Mouse (Mus musculus): ENCODE data around the gene Rps10. TPM values are rescaled to one million over a fixed set of nuclear protein-coding genes. Genes with fewer than 3 reads are reported as not detected.

The Rps10 gene
- polyA plus RNA-seq, 1 experiment from 2014 or later, result 1,235 TPM

DNA sequence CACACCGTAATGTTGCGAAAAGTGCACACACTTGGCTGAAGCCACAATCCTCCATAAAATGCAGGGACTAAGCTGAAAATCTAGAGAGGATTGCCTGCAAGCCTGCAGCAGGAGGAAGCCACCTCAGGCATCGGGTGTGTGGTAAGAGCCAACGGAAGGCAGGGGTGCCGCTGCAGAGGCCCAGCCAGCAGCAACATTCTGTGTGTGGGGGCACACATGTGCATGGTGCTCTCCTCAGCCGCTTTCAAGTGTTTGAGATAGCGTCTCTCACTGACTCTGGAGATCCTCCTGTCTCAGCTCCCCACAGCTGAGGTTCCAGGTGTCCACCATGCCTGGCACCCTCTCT lies 43.9 kb downstream of the Rps10 start:
- Histone ChIP-seq H3K9me3 (ENCODE audit: control insufficient read depth, low read length) (no peaks in the 10 kb centered on the region), H3K27ac (ENCODE audit: low read depth, low read length) (no peak overlapping the region), H3K4me1 (replicated peaks; ENCODE audit: control insufficient read depth, insufficient read depth, low read length) (peaks cover 21% of the 10 kb centered on the region), H3K9ac (ENCODE audit: low read depth, low read length) (no peak overlapping the region), H3K27me3 (replicated peaks; ENCODE audit: control insufficient read depth, insufficient read depth, low read length) (no peaks in the 10 kb centered on the region), H3K4me2 (no peak overlapping the region), H3K4me3 (ENCODE audit: low read depth, low read length) (no peak overlapping the region), H3K36me3 (ENCODE audit: control insufficient read depth, insufficient read depth, low read length) (peaks cover 23% of the 10 kb centered on the region)
- ATAC-seq (replicated peaks; ENCODE audit: low FRiP score) (no peak), DNase-seq (ENCODE audit: low spot score) (no peak)
- 84% methylated on average over 7 of the region's 7 CpGs for WGBS

DNA sequence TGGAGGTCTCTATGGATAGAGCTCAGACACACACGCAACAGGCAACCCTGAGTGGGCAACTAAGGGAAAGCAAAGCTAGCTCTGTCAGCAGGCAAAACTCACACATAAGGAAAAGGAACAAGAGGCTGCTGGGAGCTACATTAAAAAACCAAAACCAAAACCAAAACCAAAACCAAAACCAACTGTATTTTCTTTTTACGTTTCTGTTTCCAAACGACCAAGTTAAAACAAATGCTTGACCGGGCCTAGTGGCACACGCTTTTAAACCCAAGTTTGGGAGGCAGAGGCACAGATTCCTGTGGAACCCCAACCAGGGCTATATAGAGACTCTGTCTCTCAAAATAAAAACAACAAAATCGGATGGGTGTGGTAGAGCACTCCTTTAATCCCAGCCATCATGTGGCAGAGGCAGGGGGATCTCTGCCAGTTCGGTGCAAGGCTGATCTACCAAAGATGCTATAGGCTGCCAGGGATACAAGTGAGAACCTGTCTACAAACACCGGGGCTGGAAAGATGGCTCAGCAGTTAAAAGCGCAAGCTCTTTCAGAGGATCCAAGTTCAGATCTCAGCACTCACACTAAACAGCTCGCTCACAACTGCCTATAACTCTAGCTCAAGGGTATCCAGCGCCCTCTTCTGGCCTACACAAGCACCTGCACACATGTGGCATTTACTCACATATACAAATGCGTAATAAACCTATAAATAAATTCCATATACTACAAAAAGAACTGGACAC lies 44.5 kb downstream of the Rps10 start:
- Histone ChIP-seq H3K27me3 (replicated peaks; ENCODE audit: control insufficient read depth, insufficient read depth, low read length) (no peaks in the 10 kb centered on the region), H3K36me3 (ENCODE audit: control insufficient read depth, insufficient read depth, low read length) (peaks cover 26% of the 10 kb centered on the region), H3K27ac (ENCODE audit: low read depth, low read length) (no peak overlapping the region), H3K4me1 (replicated peaks; ENCODE audit: control insufficient read depth, insufficient read depth, low read length) (peaks cover 26% of the 10 kb centered on the region), H3K9ac (ENCODE audit: low read depth, low read length) (no peak overlapping the region), H3K4me2 (no peak overlapping the region), H3K4me3 (ENCODE audit: low read depth, low read length) (no peak overlapping the region), H3K9me3 (ENCODE audit: control insufficient read depth, low read length) (no peaks in the 10 kb centered on the region)
- ATAC-seq (replicated peaks; ENCODE audit: low FRiP score), result no peak
- DNase-seq (ENCODE audit: low spot score), result no peak
- WGBS, result 83% methylated on average over 12 of the region's 12 CpGs

DNA sequence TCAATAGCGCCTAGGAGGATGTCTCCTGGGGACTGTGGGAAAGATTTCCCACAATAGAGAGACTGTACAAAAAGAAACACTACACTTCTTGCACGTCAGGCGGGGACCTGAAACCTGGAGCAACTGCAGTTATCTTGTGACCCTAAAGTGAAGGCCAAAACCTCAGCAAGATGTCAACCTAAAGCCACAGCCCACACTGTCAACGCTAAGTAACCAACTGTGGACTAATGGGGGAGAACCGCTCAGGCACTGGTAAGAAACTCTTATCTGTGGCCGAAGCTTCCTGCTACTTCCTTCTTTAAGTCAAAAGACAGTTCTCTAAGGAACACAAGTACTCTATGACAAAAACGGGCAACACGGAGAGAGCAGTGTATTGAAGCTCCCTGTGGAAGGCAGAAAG lies 48.2 kb downstream of the Rps10 start:
- no peak for ATAC-seq (replicated peaks; ENCODE audit: low FRiP score)

DNA sequence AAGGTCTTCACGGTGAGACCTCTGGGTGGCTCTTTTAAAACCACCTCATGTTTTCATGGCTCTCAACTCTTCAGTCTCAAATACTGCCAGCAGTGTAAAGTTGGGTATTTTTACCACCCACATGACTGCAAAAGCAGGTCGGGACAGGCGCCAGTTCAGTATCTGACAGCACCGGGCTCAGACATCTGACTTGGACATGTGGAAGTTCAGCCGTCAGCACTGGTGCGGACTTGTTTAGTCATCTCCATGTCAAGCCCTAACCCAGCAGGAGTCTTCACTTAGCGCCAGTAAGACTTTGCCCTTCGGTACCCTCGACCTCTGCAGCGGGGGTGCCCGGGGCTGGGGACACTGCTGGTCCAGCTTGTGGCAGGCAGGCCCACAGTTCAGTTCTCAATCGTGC lies 49.2 kb downstream of the Rps10 start:
- Histone ChIP-seq H3K9me3 (ENCODE audit: control insufficient read depth, low read length) (no peaks in the 10 kb centered on the region), H3K36me3 (ENCODE audit: control insufficient read depth, insufficient read depth, low read length) (peaks cover 12% of the 10 kb centered on the region; the same call in 1 of the 2 replicates), H3K27me3 (replicated peaks; ENCODE audit: control insufficient read depth, insufficient read depth, low read length) (no peaks in the 10 kb centered on the region), H3K9ac (ENCODE audit: low read depth, low read length) (no peak overlapping the region), H3K27ac (ENCODE audit: low read depth, low read length) (peak overlapping the region; percentile 23; the same call in 1 of the 2 replicates), H3K4me3 (ENCODE audit: low read depth, low read length) (no peak overlapping the region), H3K4me2 (no peak overlapping the region), H3K4me1 (replicated peaks; ENCODE audit: control insufficient read depth, insufficient read depth, low read length) (peaks cover 43% of the 10 kb centered on the region)
- WGBS, result 65% methylated on average over 12 of the region's 12 CpGs
- ATAC-seq (replicated peaks; ENCODE audit: low FRiP score) (no peak), DNase-seq (ENCODE audit: low spot score) (no peak)

More for the DNA sequence above, 48.2 kb downstream of the Rps10 start:
- Histone ChIP-seq H3K9me3 (ENCODE audit: control insufficient read depth, low read length) (no peaks in the 10 kb centered on the region), H3K27ac (ENCODE audit: low read depth, low read length) (peak overlapping the region; percentile 56; the same call in 1 of the 2 replicates), H3K27me3 (replicated peaks; ENCODE audit: control insufficient read depth, insufficient read depth, low read length) (no peaks in the 10 kb centered on the region), H3K4me1 (replicated peaks; ENCODE audit: control insufficient read depth, insufficient read depth, low read length) (peaks cover 36% of the 10 kb centered on the region), H3K4me2 (no peak overlapping the region; the same call in 1 of the 2 replicates), H3K36me3 (ENCODE audit: control insufficient read depth, insufficient read depth, low read length) (peaks cover 14% of the 10 kb centered on the region), H3K4me3 (ENCODE audit: low read depth, low read length) (no peak overlapping the region), H3K9ac (ENCODE audit: low read depth, low read length) (peak overlapping the region; percentile 30; the same call in 1 of the 2 replicates)
- WGBS, result 32% methylated on average over 8 of the region's 8 CpGs
- no peak for DNase-seq (ENCODE audit: low spot score)

DNA sequence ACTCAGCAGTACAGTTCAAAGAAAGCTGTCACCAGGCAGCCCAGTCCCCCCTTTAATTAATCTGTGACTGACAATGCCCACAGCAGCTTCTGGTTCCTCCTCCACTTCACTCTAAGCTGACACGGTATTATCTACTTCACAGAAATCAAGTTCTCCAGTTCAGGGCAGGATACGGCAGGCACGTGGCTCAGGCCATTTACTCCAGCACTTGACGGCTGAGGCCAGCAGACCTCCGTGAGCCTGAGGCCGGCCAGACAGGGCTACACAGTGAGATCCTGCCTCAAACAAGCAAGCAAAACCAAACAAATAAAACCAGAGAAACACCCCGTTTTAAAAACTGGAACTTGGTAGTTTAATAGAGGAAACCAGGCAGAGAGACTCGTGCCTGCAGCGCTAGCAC lies 49.8 kb downstream of the Rps10 start:
- DNase-seq (ENCODE audit: low spot score) (no peak), ATAC-seq (replicated peaks; ENCODE audit: low FRiP score) (no peak)
- Histone ChIP-seq H3K36me3 (ENCODE audit: control insufficient read depth, insufficient read depth, low read length) (peaks cover 15% of the 10 kb centered on the region; the same call in 1 of the 2 replicates), H3K27me3 (replicated peaks; ENCODE audit: control insufficient read depth, insufficient read depth, low read length) (no peaks in the 10 kb centered on the region), H3K9ac (ENCODE audit: low read depth, low read length) (no peak overlapping the region), H3K4me3 (ENCODE audit: low read depth, low read length) (no peak overlapping the region), H3K27ac (ENCODE audit: low read depth, low read length) (no peak overlapping the region), H3K9me3 (ENCODE audit: control insufficient read depth, low read length) (no peaks in the 10 kb centered on the region), H3K4me2 (no peak overlapping the region), H3K4me1 (replicated peaks; ENCODE audit: control insufficient read depth, insufficient read depth, low read length) (peaks cover 43% of the 10 kb centered on the region)
- WGBS, result 46% methylated on average over 9 of the region's 9 CpGs

DNA sequence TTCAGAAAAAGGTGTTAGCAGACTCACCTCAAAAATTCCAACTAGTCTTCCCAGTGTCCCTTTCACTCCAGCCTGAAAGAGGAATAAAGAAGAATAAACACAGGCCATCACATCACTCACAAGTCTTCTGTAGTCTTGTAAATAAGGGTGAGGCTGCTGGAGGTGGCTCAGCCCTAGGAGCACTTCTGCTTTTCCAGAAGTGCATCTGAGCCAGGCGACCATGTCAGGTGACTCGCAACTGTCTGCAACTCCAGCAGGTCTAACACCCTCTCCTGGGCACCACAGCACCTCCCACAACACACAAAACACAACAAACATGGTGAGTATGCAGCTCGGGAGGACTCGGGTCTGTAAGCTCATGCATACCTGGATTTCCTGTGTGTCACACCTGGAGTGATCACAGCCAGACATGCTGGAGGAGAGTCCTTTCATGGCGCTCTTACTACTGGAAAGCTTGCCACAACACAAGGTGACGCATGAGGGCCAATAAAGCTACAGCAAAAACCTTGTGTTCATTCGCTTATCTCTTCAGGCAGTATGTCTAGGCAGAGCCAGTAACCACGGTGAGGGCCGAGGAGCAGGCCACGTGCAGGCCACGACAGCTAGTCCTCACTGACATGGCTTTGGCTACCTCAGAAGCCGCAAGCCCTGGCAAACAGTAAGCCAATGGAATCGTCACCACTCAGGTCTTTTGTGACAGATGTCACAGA lies 53.1 kb downstream of the Rps10 start:
- peak overlapping the region; percentile 34; the same call in 1 of the 2 replicates for H3K27ac ChIP-seq (ENCODE audit: low read depth, low read length)
- 68% methylated on average over 13 of the region's 13 CpGs for WGBS
- DNase-seq (ENCODE audit: low spot score) (no peak), ATAC-seq (replicated peaks; ENCODE audit: low FRiP score) (peak; percentile 77)
- H3K36me3 ChIP-seq (ENCODE audit: control insufficient read depth, insufficient read depth, low read length), result peaks cover 37% of the 10 kb centered on the region
- H3K4me3 ChIP-seq (ENCODE audit: low read depth, low read length), result no peak overlapping the region
- H3K27me3 ChIP-seq (replicated peaks; ENCODE audit: control insufficient read depth, insufficient read depth, low read length), result no peaks in the 10 kb centered on the region
- H3K4me1 ChIP-seq (replicated peaks; ENCODE audit: control insufficient read depth, insufficient read depth, low read length), result peaks cover 44% of the 10 kb centered on the region
- no peaks in the 10 kb centered on the region for H3K9me3 ChIP-seq (ENCODE audit: control insufficient read depth, low read length)
- no peak overlapping the region for H3K4me2 ChIP-seq
- H3K9ac ChIP-seq (ENCODE audit: low read depth, low read length), result peak overlapping the region; percentile 8; the same call in 1 of the 2 replicates

Other genes with a start within 250 kb of the Rps10 start
- gene Grm4, start 115.3 kb downstream of the Rps10 start, polyA plus RNA-seq (2014; fragmentation: Nextera tagmentation; extraction: Ambion mirVana), result 0.12 and 0.18 TPM in 2 replicates
- 667 and 675 TPM in 2 replicates for gene Hmga1, start 80.2 kb downstream of the Rps10 start, polyA plus RNA-seq (2014; fragmentation: Nextera tagmentation; extraction: Ambion mirVana)
- gene AI413582, start 70.9 kb downstream of the Rps10 start, polyA plus RNA-seq (2014; fragmentation: Nextera tagmentation; extraction: Ambion mirVana), result 23.6 and 28.4 TPM in 2 replicates
- gene Nudt3, start 13.2 kb downstream of the Rps10 start, polyA plus RNA-seq (2014; fragmentation: Nextera tagmentation; extraction: Ambion mirVana), result 19.6 and 26.1 TPM in 2 replicates
- gene RPS10-NUDT3, start 1.4 kb downstream of the Rps10 start, polyA plus RNA-seq (2014; fragmentation: Nextera tagmentation; extraction: Ambion mirVana), result not detected in 2 replicates
- gene Pacsin1, start 18.8 kb upstream of the Rps10 start, polyA plus RNA-seq (2014; fragmentation: Nextera tagmentation; extraction: Ambion mirVana), result 0.71 and 0.75 TPM in 2 replicates
- 0.32 TPM in 1 of 2 replicates, not detected in the other for gene Spdef, start 92.3 kb upstream of the Rps10 start, polyA plus RNA-seq (2014; fragmentation: Nextera tagmentation; extraction: Ambion mirVana)
- gene D17Wsu92e, start 184.0 kb upstream of the Rps10 start, polyA plus RNA-seq (2014; fragmentation: Nextera tagmentation; extraction: Ambion mirVana), result 19.2 and 22.7 TPM in 2 replicates
- 305 and 315 TPM in 2 replicates for gene Snrpc, start 201.5 kb upstream of the Rps10 start, polyA plus RNA-seq (2014; fragmentation: Nextera tagmentation; extraction: Ambion mirVana)
- 9.2 and 9.4 TPM in 2 replicates for gene Uhrf1bp1, start 219.8 kb upstream of the Rps10 start, polyA plus RNA-seq (2014; fragmentation: Nextera tagmentation; extraction: Ambion mirVana)

All from liver, embryonic 11.5 days (tissue).